Mouse (Mus musculus) intestine, embryonic 16.5 days (tissue): ENCODE data around the gene Coq9. TPM values are rescaled to one million over a fixed set of nuclear protein-coding genes. Genes with fewer than 3 reads are reported as not detected.

Experiments
- ATAC-seq: fragments of 200-750 bp; cut with Nextera tagmentation; 2 replicates; pipeline ENCODE4 v1.8.0; 2017; ENCODE audit warnings: moderate TSS enrichment, moderate library complexity
- H3K27ac ChIP-seq: fragments of 300-500 bp; sonication (generic); 2 replicates; pipeline ENCODE4 v1.5.1; 2014; ENCODE audit warnings: mild to moderate bottlenecking, low read length
- H3K27me3 ChIP-seq: fragments of 300-500 bp; sonication (generic); replicated peaks from 2 replicates; pipeline ENCODE4 v1.6.1; 2014; ENCODE audit warnings: low read length, control low read depth, mixed read lengths; ENCODE audit not compliant: control insufficient read depth, insufficient read depth
- H3K36me3 ChIP-seq: fragments of 300-500 bp; sonication (generic); 2 replicates; pipeline ENCODE4 v1.6.1; 2014; ENCODE audit warnings: low read length, control low read depth; ENCODE audit not compliant: control insufficient read depth, insufficient read depth
- H3K4me1 ChIP-seq: fragments of 300-500 bp; sonication (generic); 2 replicates; pipeline ENCODE4 v1.6.1; 2014; ENCODE audit warnings: low read length, control low read depth, mixed read lengths; ENCODE audit not compliant: control insufficient read depth, insufficient read depth
- H3K4me2 ChIP-seq: fragments of 300-500 bp; sonication (generic); 2 replicates; pipeline ENCODE4 v1.6.1; 2014; ENCODE audit warnings: low read depth, low read length, control low read depth
- H3K4me3 ChIP-seq: fragments of 300-500 bp; sonication (generic); 2 replicates; pipeline ENCODE4 v1.5.1; 2014; ENCODE audit warnings: mild to moderate bottlenecking, low read length
- H3K9ac ChIP-seq: fragments of 300-500 bp; sonication (generic); 2 replicates; pipeline ENCODE4 v1.6.1; 2014; ENCODE audit warnings: low read depth, low read length
- H3K9me3 ChIP-seq: fragments of 300-500 bp; sonication (generic); 2 replicates; pipeline ENCODE4 v1.6.1; 2016; ENCODE audit warnings: low read length, control low read depth; ENCODE audit not compliant: control insufficient read depth
- WGBS: fragments of 180-500 bp; shearing (Covaris S2); extraction: QIAGEN DNeasy Blood & Tissue Kit; methylation state at CpG from one replicate; pipeline ENCODE4 v1.1.7; 2014; 5-methylcytosine and 5-hydroxymethylcytosine counted together
- polyA plus RNA-seq: library from polyadenylated mRNA; unstranded; fragments of >200 nt; fragmentation: Nextera tagmentation; extraction: Ambion mirVana; gene quantifications from 2 replicates; pipeline ENCODE4 v1.2.1, GENCODE M21; 2015

Coq9 gene
- polyA plus RNA-seq, 1 experiment from 2014 or later: 142 TPM

- H3K27me3 ChIP-seq: no peaks in the 10 kb centered on the region
- no peaks in the 10 kb centered on the region for H3K9me3 ChIP-seq
- H3K4me1 ChIP-seq: no peaks in the 10 kb centered on the region; the same call in 1 of the 2 replicates
- H3K4me2 ChIP-seq: no peak overlapping the region
- WGBS: 64% methylated on average over 10 of the region's 10 CpGs
- H3K9ac ChIP-seq: no peak overlapping the region
- H3K36me3 ChIP-seq: no peaks in the 10 kb centered on the region
- no peak overlapping the region for H3K27ac ChIP-seq
- H3K4me3 ChIP-seq: no peak overlapping the region
- no peak for ATAC-seq
These were observed 33.4 kb upstream of the Coq9 start for GRCm38 (mm10) chr8:94804546-94805340.

- H3K9me3 ChIP-seq: no peaks in the 10 kb centered on the region
- H3K27me3 ChIP-seq: no peaks in the 10 kb centered on the region
- H3K4me2 ChIP-seq: no peak overlapping the region
- H3K27ac ChIP-seq: no peak overlapping the region
- H3K4me1 ChIP-seq: no peaks in the 10 kb centered on the region; the same call in 1 of the 2 replicates
- H3K4me3 ChIP-seq: no peak overlapping the region
- no peak overlapping the region for H3K9ac ChIP-seq
- no peak for ATAC-seq
- H3K36me3 ChIP-seq: no peaks in the 10 kb centered on the region
- WGBS: 78% methylated on average over 4 of the region's 4 CpGs
These were observed 32.3 kb upstream of the Coq9 start for GRCm38 (mm10) chr8:94805811-94806210.

- no peak overlapping the region for H3K9ac ChIP-seq
- no peaks in the 10 kb centered on the region for H3K9me3 ChIP-seq
- no peak overlapping the region for H3K27ac ChIP-seq
- no peak overlapping the region for H3K4me3 ChIP-seq
- no peaks in the 10 kb centered on the region for H3K27me3 ChIP-seq
- WGBS: 61% methylated on average over 7 of the region's 7 CpGs
- no peak overlapping the region for H3K4me2 ChIP-seq
- no peaks in the 10 kb centered on the region; the same call in 1 of the 2 replicates for H3K4me1 ChIP-seq
- no peaks in the 10 kb centered on the region for H3K36me3 ChIP-seq
- ATAC-seq: no peak
These were observed 30.6 kb upstream of the Coq9 start for GRCm38 (mm10) chr8:94807506-94807905.

GRCm38 (mm10) chr8:94808372-94808771, 29.7 kb upstream of the Coq9 start:
- Histone ChIP-seq H3K4me3 (no peak overlapping the region), H3K9me3 (no peaks in the 10 kb centered on the region), H3K27ac (no peak overlapping the region), H3K4me2 (no peak overlapping the region), H3K4me1 (no peaks in the 10 kb centered on the region; the same call in 1 of the 2 replicates), H3K27me3 (no peaks in the 10 kb centered on the region), H3K9ac (no peak overlapping the region), H3K36me3 (no peaks in the 10 kb centered on the region)
- no peak for ATAC-seq
- WGBS: 71% methylated on average over 6 of the region's 6 CpGs

- no peak for ATAC-seq
- H3K36me3 ChIP-seq: no peaks in the 10 kb centered on the region
- 50% methylated on average over 3 of the region's 3 CpGs for WGBS
- no peaks in the 10 kb centered on the region for H3K9me3 ChIP-seq
- no peak within 1 kb of the TSS for H3K4me2 ChIP-seq
- no peak within 1 kb of the TSS for H3K27ac ChIP-seq
- no peak within 1 kb of the TSS for H3K4me3 ChIP-seq
- H3K9ac ChIP-seq: no peak within 1 kb of the TSS
- H3K4me1 ChIP-seq: no peaks in the 10 kb centered on the region; the same call in 1 of the 2 replicates
- no peaks in the 10 kb centered on the region for H3K27me3 ChIP-seq
These were observed 28.0 kb upstream of the Coq9 start, which contains the start of gene Ccl17 for GRCm38 (mm10) chr8:94810153-94810552. Gene Ccl17, plus strand, starts transcription at chr8:94810453.

GRCm38 (mm10) chr8:94810855-94811254, 27.3 kb upstream of the Coq9 start:
- Histone ChIP-seq H3K4me3 (no peak overlapping the region), H3K9me3 (no peaks in the 10 kb centered on the region), H3K4me1 (no peaks in the 10 kb centered on the region; the same call in 1 of the 2 replicates), H3K9ac (no peak overlapping the region), H3K27me3 (no peaks in the 10 kb centered on the region), H3K27ac (no peak overlapping the region), H3K36me3 (no peaks in the 10 kb centered on the region), H3K4me2 (no peak overlapping the region)
- no peak for ATAC-seq
- 75% methylated on average over 5 of the region's 5 CpGs for WGBS

- no peak overlapping the region for H3K4me2 ChIP-seq
- H3K4me1 ChIP-seq: no peaks in the 10 kb centered on the region
- no peaks in the 10 kb centered on the region for H3K36me3 ChIP-seq
- ATAC-seq: no peak
- H3K9ac ChIP-seq: no peak overlapping the region
- H3K27me3 ChIP-seq: no peaks in the 10 kb centered on the region
- no peaks in the 10 kb centered on the region for H3K9me3 ChIP-seq
- no peak overlapping the region for H3K27ac ChIP-seq
- no peak overlapping the region for H3K4me3 ChIP-seq
- WGBS: 64% methylated on average over 6 of the region's 6 CpGs
These were observed 26.5 kb upstream of the Coq9 start for GRCm38 (mm10) chr8:94811654-94812053.

GRCm38 (mm10) chr8:94812645-94813098, 25.4 kb upstream of the Coq9 start:
- H3K27me3 ChIP-seq: no peaks in the 10 kb centered on the region
- H3K27ac ChIP-seq: no peak overlapping the region
- WGBS: 28% methylated on average over 6 of the region's 6 CpGs
- no peak overlapping the region for H3K4me2 ChIP-seq
- no peak overlapping the region for H3K4me3 ChIP-seq
- no peaks in the 10 kb centered on the region for H3K4me1 ChIP-seq
- no peak overlapping the region for H3K9ac ChIP-seq
- ATAC-seq: peak; percentile 61
- no peaks in the 10 kb centered on the region for H3K36me3 ChIP-seq
- no peaks in the 10 kb centered on the region for H3K9me3 ChIP-seq

- 6% methylated on average over 1 of the region's 1 CpGs for WGBS
- Histone ChIP-seq H3K9me3 (no peaks in the 10 kb centered on the region), H3K4me3 (no peak overlapping the region), H3K27ac (no peak overlapping the region), H3K9ac (no peak overlapping the region), H3K36me3 (no peaks in the 10 kb centered on the region), H3K4me2 (no peak overlapping the region), H3K27me3 (no peaks in the 10 kb centered on the region), H3K4me1 (no peaks in the 10 kb centered on the region)
- ATAC-seq: no peak
These were observed 23.6 kb upstream of the Coq9 start for GRCm38 (mm10) chr8:94814556-94814955.
